Mouse (Mus musculus) right cerebral cortex, adult 2 months (tissue): Measurements from ENCODE around the gene Tmem53.
"Not testable (repeated sequence)": the region's sequence is repeated elsewhere in the genome, so short reads cannot be mapped to it uniquely, and the experiment has no call there.

Source experiments
- DNase-seq, 2 experiments: peaks; one replicate each; pipeline ENCODE4 v3.0.0; 2021 to 2022; ENCODE audit warnings: low spot score in 2 of 2

Gene Tmem53

DNA sequence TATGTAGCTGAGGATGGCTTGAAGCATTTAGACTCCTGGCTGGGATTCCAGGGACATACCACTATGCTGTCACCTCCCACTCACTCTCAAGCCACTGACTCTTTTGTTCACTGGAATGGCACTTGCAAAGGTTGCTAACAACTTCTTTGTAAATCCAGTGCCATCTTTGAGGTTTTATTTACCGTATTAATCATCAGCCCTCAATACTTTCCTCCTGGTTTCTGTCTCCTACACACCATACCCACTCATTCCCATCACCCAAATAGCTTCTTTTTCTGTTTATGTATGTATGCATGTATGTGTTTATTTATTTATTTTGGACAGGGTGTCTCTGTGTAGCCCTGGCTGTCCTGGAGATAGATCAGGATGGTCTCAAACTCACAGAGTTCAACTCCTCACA, 769 bp upstream of the Tmem53 start:
- DNase-seq = no peak

DNA sequence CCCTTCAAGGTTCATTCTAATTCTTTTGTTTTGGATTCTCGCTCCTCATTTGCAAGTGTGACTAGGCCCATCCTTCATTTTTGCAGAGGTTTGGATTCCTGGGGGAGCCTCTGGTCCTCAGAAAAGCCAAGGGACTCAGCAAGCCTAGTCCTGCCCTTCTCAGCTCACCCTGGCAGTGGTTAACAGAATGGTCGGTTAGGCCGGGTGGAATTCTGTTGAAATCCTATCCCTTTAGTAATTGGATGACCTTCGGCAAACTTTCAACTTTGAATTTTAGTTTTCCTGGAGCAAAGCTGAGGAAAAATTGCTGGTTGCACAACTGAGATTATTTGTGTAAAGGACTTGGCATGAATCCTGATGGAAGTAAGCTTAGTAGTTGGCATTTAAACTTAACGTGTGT, 600 bp downstream of the Tmem53 start:
- DNase-seq = no peak

DNA sequence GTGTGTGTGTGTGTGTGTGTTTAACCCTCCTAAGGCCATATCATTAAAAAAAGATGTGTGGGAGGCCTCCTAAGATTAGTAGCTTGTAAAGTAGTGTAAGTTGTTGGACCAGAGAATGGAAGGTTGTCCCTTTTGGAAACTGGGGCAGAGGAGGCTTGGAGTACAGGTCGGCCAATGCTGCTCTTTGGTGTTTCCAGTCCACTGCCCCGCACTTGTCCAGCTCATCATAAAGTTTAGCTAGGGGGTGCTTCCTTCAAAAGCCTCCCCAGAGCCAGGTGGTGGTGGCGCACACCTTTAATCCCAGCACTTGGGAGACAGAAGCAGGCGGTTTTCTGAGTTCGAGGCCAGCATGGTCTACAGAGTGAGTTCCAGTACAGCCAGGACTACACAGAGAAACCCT, 1.0 kb downstream of the Tmem53 start:
- DNase-seq = no peak

DNA sequence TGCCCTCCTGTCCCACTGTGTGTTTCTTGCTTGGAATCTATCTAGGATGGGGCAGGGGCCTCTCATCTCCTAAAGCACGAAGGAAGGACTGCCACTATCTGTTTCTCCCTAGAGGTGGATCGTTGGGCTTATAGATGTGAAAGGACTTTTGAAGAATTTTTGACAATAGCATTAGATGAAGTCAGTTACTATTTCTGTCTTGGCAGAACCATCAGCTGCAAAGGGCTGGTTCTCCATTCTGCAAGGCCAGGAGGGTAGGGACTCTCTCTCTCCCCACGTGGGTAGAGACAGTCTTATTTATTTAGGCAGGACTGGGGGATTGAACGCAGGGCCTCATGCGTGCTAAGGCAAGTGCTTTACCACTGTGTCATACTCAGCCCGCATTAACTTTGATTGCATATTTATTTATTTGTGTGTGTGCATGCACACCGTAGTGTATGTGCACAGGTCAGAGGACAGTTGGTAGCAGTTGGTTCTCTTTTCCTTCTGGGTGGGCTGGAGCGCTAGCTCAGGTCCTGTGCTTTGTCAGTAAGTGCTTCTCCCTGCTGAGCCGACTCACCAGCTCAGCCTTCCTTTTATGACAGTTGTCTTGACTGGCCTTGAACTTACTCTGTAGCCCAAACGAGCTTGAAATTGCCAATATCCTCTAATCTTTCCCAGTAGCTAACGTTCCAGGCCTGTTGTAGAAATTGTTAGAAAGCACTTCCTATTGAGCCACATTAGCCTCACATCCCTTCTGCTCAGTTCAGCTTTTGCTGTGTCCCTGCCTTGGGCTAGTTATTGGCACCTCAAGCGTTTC, 1.7 kb downstream of the Tmem53 start:
- no peak for DNase-seq

DNA sequence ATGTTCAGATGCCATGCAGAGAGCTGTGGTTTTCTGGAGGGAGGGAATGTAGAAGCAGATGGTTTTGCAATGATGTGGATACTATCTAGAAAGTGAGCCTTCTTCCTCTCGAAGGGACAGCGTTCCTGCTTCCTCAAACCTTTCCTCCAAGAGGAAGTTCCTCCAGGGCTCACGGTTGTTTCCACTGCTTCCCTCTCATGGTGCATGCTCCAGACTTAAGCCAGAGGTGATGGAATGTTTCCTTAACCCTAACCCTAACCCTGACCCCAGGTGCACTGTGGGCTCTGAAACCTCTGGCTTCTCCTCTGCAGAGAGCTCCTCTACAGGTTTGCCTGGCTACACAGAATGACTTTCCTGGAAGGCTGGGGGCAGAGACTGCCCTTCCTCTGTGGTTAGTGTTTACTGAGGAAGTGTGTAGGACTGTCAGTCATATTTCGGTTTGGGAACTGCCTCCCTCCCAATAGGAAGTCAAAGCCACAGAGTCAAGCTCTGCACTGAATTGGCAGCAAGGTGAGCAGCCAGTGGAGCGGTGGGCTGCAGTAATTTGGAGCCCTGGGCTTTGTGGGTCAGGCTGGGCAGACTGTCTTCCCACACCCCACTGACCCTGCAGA, 2.4 kb downstream of the Tmem53 start:
- DNase-seq = no peak

DNA sequence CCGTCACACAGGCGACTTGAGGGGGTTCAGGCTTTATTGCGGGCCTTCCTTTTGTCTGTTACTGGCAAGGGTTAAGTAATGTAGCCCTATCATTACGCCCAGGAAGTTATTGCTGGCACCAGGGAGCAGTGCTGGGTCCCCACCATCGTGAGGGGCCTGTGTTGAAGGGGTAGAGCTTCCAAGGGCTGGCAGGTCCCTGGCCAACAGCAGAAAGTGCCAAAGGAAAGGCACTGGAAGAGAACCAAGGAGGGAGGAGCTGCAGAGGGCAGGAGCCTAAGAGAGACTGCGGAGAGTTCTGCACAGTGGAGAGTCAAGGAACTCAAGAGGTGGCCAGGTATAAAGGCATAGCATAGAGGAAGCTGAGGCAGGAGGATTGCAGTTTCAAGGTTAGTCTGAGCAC, 2.9 kb downstream of the Tmem53 start:
- no peak for DNase-seq

DNA sequence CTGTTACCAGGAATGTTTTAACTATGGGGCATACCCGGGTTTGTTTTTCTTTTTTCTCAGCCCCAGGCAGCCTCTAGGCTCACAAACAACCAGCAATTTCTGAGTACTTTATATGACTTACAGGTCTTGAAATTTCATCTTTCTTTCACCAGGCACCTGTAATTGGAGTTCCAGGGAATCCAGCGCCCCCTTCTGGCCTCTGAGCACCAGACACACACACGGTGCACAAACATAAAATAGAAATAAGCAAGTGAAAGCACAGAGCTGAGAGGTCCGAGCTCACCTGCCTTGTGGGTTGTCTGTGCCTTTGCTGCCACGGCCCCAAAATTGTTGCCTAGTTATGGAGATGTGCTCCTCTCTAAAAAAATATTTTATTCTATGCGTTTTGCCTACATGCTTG, 8.2 kb downstream of the Tmem53 start:
- not testable (repeated sequence) for DNase-seq

DNA sequence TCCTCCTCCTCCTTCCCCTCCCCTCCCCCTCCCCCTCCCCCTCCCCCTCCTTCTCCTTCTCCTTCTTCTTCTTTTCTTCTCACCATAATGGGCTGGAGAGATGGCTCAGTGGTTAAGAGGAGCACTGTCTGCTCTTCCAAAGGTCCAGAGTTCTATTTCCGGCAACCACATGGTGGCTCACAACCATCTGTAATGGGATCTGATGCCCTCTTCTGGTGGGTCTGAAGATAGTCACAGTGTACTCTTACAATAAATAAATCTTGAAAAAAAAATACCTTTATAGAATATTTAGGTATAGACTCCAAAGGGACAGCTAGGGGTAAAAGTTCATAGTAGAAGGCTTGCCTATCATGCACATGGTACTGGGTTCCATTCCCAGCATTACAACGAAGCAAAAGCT, 9.5 kb downstream of the Tmem53 start:
- DNase-seq = no peak

DNA sequence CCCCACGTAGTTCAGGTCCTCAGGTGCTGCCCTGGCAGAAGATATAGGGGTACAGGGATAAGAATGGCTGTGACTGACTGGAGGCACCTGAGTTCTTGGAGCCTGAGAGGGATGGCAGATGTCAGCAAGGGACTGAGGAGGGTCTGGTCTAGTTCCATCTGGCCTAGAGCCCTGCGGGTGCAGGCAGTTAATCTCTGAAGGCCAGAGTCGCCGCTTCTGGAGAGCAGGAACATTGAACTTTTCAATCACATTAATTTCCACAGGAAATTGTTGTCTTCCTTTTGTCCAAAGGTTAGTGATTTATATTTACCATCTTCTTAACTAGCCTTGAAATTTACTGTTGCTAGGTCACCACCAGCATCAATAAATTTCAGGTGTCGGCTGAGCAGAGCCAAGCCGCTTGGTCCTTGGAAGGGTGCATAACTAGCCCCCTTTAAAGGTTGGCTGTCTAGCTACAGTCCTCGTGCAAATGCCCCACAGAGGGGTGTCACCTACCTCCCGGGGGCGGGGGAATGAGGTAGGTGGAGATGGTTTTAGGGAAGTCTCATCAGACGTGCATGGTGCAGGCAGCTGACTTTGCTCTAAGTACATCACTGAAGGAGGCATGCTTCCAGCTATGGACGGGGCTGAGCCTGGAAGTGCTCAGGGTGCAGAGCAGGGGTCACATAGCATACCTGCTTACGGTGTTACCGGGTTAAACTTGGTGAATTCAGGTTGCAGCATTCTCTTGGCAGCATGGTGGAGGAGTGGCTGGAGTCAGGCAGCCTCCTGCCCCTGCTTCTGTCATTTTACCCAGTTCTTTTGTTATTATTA, 10.6 kb downstream of the Tmem53 start:
- DNase-seq = no peak

DNA sequence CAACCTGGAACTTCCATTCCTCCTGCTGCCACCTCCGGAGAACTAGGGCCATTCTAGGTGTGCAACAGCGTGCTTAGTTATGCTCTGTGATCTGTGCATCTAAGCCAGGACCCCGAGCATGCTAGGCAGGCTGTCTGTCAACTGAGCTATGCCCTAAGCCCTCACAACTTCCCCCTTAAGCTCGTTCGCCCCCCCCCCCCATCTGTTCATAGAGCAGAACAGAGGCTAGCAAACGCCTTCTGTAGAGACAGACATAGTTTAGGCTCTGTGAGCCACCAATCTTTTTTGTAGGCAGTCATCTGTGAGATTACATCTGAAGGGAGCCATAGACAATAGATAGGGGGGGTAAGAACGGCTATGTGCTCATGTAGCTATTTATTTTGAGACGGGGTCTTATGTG, 11.2 kb downstream of the Tmem53 start:
- no peak for DNase-seq

DNA sequence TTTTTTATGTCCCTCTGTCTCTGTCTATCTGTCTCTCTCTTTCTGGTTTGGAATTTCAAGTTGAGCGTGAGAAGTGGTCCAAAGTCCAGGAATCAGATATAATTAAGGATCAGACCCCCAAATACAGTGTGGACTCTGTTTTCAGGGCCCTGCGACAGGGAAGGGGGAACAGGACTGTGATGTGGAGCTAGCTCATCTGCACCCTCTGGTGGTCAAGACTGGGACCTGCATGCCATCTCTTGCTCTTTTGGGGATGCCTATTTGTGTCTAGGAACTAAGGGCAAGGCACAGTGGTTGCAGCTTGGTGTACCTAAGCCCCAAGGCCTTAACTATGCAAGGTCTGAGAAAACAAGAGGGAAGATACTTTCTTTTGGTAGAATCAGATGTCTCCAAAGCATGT, 15.5 kb downstream of the Tmem53 start:
- peak; percentile 86 to 91 for DNase-seq

DNA sequence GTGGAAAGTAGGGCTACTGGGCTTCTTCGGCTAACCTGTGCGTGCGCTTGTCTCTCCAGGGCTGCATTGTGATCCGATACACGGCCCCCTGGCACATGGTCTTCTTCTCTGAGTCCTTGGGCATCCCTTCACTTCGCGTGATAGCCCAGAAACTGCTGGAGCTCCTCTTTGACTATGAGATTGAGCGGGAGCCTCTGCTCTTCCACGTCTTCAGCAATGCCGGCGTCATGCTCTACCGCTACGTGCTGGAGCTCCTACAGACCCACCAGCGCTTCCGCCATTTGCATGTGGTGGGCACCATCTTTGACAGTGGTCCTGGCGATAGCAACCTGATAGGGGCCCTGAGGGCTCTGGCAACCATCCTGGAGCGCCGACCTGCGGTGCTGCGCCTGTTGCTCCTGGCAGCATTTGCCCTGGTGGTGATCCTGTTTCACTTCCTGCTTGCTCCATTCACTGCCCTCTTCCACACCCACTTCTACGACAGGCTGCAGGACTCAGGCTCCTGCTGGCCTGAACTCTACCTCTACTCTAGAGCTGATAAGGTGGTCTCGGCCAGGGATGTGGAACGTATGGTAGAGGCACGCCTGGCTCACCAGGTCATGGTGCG, 16.2 kb downstream of the Tmem53 start:
- no peak for DNase-seq

DNA sequence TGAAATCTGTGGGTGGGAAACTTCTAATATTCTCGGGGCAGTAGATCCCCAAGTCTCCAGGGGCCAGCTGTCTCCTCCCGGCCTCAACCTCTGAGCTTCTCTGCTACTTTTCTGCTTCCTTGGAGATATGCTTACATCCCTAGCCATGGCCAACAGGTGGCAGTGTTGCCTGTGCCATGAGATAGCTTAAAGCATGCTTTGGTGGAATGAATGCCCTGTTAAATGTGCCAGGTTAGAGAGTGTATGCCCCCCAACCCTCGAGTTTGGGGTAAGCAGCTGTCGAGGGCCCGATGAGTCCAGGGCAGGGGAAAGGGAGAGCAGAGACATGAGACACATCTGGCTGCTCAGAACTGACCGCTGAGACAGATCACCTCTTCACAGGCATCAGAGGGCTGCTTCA, 18.5 kb downstream of the Tmem53 start:
- peak; percentile 82 to 86 for DNase-seq

DNA sequence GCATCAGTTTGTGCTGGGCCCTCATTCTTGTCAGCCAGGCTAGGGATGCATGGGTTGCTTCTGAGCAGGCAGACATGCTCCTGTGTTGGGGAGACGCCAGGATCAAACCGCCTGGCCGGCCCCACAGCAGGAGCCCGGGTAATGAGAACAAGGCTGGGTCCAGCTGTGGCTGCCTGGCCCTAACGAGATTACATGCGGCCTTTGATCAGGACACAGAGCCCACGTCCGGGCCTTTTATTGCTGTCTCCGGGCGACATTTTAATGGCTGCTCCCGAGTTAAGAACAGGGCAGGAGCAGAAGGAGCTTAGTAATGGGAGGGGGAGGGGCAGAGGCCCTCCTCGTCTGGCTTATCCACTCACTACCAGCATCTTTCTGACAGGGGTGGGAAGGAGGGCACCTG, 20.7 kb downstream of the Tmem53 start:
- no peak for DNase-seq

DNA sequence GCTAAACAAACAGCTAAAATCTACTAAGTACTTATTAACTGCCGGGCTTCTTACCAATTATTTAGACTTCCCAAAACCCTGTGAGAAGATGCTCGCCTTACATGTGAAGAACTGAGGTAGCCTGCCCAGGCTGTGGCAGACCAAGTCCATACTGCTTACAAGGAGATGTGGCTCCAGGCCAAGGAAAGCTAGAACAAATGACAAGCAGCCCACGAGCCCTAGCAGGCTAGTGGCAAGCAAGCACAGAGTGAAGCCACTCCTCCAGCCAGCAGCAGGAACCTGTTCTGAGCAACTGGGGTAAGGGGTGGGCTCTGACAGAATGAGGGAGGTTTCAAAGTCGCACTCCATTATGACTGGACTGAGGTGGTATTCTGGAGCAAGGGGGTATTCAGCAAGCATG, 23.0 kb downstream of the Tmem53 start:
- DNase-seq = no peak

DNA sequence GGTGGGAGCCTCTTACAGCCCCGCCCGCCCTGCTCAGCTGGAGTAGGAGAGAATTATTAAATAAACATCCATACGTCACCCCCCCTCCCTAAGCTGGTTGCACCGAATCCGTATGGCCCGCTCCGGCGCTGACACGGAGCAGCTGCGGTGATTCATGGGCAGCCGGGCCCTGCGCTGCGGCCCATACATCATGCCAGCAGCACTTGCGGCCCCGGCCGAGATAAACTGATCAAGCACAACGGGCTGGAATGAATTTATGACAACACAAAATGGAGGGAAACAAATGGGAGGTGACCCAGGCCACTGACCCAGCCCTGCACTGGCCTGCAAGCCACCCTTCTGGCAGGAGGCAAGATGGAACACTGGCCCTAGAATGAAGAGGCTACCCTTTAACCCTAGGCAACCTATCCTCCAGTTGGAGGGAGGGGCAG, 24.5 kb downstream of the Tmem53 start:
- DNase-seq = no peak

DNA sequence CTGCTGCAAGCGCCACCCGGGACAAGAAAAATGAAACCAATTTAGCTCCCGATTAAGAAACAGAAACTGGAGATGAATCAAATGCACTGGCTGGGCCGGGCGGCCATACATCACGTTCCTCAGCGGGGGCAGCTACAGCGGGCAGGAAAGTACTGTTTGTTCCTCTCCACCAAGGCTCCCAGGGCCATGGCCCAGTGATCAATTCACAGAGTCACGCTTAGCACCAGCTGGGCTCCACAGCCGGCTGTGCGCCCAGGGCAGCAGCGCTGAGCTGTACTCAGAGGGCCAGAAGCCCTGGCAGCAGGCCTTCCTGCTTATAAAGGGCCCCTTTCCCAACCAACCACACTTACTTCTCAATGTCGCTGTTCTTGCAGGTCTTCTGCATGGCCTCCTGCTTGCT, 25.3 kb downstream of the Tmem53 start:
- no peak for DNase-seq

DNA sequence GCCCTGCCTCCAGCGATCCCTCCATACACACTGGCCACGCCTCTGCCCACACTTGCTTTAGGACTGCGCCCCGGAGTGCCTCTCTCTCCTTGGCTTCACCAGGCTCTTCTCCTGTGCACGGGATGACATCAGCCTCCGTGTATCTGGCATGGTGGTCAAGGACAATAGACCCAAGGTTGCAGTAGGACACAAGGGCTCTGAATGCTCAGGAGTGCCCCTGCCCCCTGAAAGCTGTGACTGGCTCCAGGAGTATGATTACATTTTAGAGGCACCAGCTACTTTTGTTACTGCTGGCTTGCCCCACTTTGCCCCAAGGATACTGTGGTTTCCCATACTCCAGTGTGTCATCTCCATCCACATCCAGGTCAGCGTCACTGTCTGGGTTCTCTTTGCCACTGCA, 25.9 kb downstream of the Tmem53 start:
- DNase-seq = no peak

DNA sequence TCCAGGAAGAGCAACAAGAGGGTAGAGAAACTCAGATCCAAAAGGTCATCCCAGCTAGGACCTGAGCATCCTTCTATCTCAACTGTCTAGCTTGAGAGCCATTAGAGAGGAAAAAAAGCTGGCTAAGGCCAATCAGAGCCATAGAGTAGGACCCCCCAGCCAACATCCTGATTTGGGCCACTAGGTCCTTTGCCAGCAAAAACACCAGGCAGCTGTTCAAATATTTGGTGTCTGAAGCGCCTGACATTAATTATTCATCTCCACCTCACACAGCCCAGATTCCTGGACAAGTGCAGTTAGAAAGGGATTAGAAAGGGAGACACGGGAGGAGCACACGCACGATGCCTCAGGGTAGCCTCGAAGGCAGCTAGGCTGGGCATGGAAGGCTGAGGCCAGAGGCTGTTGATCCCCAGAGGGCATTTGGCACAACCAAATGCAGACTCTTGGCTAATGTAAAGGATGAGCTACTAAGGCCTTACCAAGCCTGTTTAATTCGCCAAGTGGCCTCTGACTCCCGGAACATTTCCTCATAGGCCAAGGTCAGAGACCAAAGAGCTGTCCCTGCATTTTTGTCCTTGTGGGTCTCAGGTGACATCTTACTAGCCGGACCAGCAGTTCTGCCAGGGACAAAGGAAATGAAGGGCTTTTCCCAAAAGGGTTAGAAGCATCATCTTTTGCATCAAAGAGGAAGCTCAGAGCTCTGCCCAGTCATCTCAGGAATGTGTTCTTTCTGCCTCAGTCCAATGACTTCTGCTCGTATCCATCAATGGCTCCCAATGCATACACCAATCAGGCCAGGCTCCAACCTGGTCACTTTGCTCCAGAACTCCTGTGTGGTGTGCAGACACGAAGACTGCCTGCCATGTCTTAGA, 26.9 kb downstream of the Tmem53 start:
- DNase-seq = no peak

DNA sequence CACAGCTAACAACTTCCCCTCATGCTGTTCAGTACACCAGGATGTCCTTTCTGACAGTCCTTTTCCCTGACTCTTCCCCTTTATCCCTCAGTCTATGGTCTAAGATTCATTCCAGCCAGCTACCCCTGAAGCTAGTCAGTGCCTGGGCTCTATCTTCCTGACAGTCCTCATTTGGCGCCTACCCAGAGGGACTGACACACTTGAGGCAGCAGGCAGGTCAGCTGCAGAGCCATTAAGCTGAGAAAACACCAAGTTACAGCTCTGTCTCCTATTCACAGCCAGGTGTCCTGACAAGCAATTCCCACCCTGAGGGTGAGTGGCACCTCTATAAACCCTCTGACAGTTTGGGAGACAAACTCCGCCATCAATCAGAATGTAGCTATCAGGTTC, 27.5 kb downstream of the Tmem53 start:
- no peak for DNase-seq

DNA sequence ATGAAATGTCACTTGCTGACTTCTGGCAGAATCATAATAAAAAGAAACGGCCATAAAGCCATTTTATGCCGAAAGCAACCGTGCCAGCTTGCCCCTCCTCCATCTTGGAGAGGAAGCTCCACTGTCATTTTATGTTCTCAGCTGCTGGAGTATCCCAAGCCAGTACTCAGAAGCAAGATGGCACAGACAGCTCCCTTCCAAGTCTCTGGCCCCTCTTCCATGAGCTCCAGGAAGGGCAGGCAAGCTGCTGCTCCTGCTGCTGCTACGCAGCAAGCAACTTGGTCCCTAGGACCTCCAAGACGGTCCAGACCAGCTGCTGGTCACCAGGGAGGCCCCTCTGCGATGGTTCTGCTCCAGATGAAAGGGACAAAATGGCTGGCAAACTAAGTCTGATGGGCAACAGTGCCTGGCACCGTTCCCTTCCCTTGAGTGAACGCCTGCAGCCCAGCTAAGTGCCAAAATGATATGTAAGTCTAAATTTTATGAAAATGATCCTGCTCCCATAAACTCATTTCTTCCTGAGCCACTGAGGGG, 28.7 kb downstream of the Tmem53 start:
- DNase-seq = no peak
